8 mouse cellular contexts compared by ENCODE assay signal in the genomic region with DNA sequence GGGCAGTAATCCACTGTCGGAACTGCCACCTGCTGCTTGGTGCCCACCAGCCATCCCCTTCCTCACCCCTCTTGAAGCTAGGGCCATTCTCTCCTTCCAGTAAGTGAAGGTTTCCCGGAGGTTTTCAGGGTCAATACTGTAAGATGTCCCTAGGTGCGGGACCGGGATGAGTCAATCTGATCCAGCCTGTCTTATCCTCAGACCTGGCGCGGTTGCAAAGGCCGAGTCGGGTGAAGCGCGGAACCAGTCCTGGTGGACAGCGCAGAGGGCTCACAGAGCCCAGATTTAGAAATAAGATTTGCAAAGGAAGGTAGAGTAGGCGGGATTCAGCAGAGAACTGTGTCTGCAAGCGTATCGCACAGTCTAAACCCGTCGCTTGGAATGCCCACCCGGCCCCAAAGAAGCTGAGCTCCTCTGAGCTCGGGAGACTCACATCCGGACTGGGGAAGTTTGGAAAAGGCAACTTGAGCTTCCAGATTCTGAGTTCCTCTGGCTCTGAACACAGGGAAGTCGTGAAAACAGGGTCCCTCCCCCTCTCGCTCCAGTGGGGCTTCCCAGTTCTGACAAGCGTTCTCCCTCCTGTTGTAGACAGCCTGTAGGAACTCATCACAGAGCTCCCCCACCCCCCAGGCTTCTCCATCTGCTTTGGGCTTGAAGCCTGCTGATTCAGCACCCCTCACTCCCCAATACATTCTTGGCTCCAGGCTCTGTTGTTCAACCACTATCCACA. TPM values are rescaled to one million over a fixed set of nuclear protein-coding genes. Genes with fewer than 3 reads are reported as not detected.
A peak's percentile ranks its signal among the peaks of the same experiment; 100 is the strongest.
DNase-seq lines count a peak whose midpoint lies in the region; ATAC-seq and TF ChIP-seq lines count a peak whose summit lies in the region.

No protein-coding gene starts in this region.

- H3K36me3 ChIP-seq in forebrain, embryonic 11.5 days (ENCODE audit: control insufficient read depth, insufficient read depth, low read length) = no peaks in the 10 kb centered on the region
- no peaks in the 10 kb centered on the region for H3K36me3 ChIP-seq in intestine, embryonic 15.5 days
- no peaks in the 10 kb centered on the region for H3K36me3 ChIP-seq in stomach, embryonic 16.5 days (ENCODE audit: control insufficient read depth, insufficient read depth, low read length)

- no peaks in the 10 kb centered on the region for H3K9me3 ChIP-seq in forebrain, embryonic 11.5 days (ENCODE audit: control insufficient read depth, low read length)
- H3K9me3 ChIP-seq in intestine, embryonic 15.5 days = no peaks in the 10 kb centered on the region
- H3K9me3 ChIP-seq in stomach, embryonic 16.5 days (replicated peaks; ENCODE audit: control insufficient read depth, low read length) = no peaks in the 10 kb centered on the region

- H3K9ac ChIP-seq in forebrain, embryonic 11.5 days (ENCODE audit: low read length) = no peak overlapping the region
- H3K9ac ChIP-seq in intestine, embryonic 15.5 days = peak overlapping the region; percentile 37
- no peak overlapping the region for H3K9ac ChIP-seq in stomach, embryonic 16.5 days (ENCODE audit: low read length)

- 0 out of 2 replicates have a peak overlapping the region, but pooled peaks have one; percentile 8 for H3K4me2 ChIP-seq in forebrain, embryonic 11.5 days (ENCODE audit: low read depth, low read length, severe bottlenecking)
- H3K4me2 ChIP-seq in intestine, embryonic 15.5 days (replicated peaks) = peak overlapping the region; percentile 93
- H3K4me2 ChIP-seq in stomach, embryonic 16.5 days (ENCODE audit: low read depth, low read length) = peak overlapping the region; percentile 65

- H3K4me3 ChIP-seq in gastrocnemius, adult 2 months = peak overlapping the region; percentile 69
- H3K4me3 ChIP-seq in forebrain, embryonic 11.5 days (ENCODE audit: low read depth, low read length) = peak overlapping the region; percentile 30; the same call in 1 of the 2 replicates
- H3K4me3 ChIP-seq in intestine, embryonic 15.5 days (replicated peaks) = peak overlapping the region; percentile 44
- H3K4me3 ChIP-seq in stomach, embryonic 16.5 days (replicated peaks; ENCODE audit: low read length) = peak overlapping the region; percentile 44

- intact Hi-C loops in gastrocnemius, adult 2 months (cut with DNase I) = no loop called here
- intact Hi-C loops in gastrocnemius, postnatal 14 days (cut with DNase I; ENCODE audit: low total_unique reads) = no loop called here
- intact Hi-C loops in gastrocnemius, postnatal 36 days (cut with DNase I) = no loop called here

- no peak for DNase-seq in gastrocnemius, adult 2 months
- no peak for DNase-seq in gastrocnemius, postnatal 14 days
- peak; percentile 55 for DNase-seq in ES-CJ7 (ENCODE audit: low read depth, low spot score)
- DNase-seq in forebrain, embryonic 11.5 days (ENCODE audit: low spot score) = no peak
- peak; percentile 18 for DNase-seq in mesoderm, embryonic 11.5 days (ENCODE audit: low read depth, low spot score)
- no peak for DNase-seq in gastrocnemius, postnatal 36 days

- under 1% methylated on average over 22 of the region's 22 CpGs for WGBS in forebrain, embryonic 11.5 days
- 2% methylated on average over 22 of the region's 22 CpGs for WGBS in intestine, embryonic 15.5 days
- WGBS in stomach, embryonic 16.5 days = 2% methylated on average over 22 of the region's 22 CpGs

- TF ChIP-seq CTCF in gastrocnemius, adult 2 months (IDR thresholded peaks at IDR 0.05) = no peak

- ATAC-seq in forebrain, embryonic 11.5 days (replicated peaks; ENCODE audit: low FRiP score) = no peak
- no peak for ATAC-seq in intestine, embryonic 15.5 days
- ATAC-seq in stomach, embryonic 16.5 days (ENCODE audit: insufficient read depth, low FRiP score) = 0 out of 2 replicates have a peak, but pooled peaks have one; percentile 19

- peaks cover 72% of the 10 kb centered on the region for H3K27me3 ChIP-seq in forebrain, embryonic 11.5 days (ENCODE audit: control insufficient read depth, insufficient read depth, low read length)
- peaks cover 82% of the 10 kb centered on the region for H3K27me3 ChIP-seq in intestine, embryonic 15.5 days (replicated peaks)
- H3K27me3 ChIP-seq in stomach, embryonic 16.5 days (ENCODE audit: control insufficient read depth, insufficient read depth, low read length) = peaks cover 78% of the 10 kb centered on the region

- peaks cover 21% of the 10 kb centered on the region for H3K4me1 ChIP-seq in forebrain, embryonic 11.5 days (replicated peaks; ENCODE audit: control insufficient read depth, insufficient read depth, low read length)
- peaks cover 37% of the 10 kb centered on the region for H3K4me1 ChIP-seq in intestine, embryonic 15.5 days (replicated peaks)
- peaks cover 17% of the 10 kb centered on the region for H3K4me1 ChIP-seq in stomach, embryonic 16.5 days (ENCODE audit: control insufficient read depth, insufficient read depth, low read length)

- no peak overlapping the region for H3K27ac ChIP-seq in gastrocnemius, adult 2 months
- H3K27ac ChIP-seq in forebrain, embryonic 11.5 days (ENCODE audit: low read depth, low read length) = no peak overlapping the region
- H3K27ac ChIP-seq in intestine, embryonic 15.5 days = no peak overlapping the region
- no peak overlapping the region for H3K27ac ChIP-seq in stomach, embryonic 16.5 days (ENCODE audit: low read length)

RNA-seq across cellular contexts. Expression of a gene that starts 0.6 kb away (rescaled TPM):
- total RNA-seq in gastrocnemius, adult 2 months (2021) = not detected
- total RNA-seq in gastrocnemius, postnatal 14 days (2021) = not detected
- 0.08 and 0.12 TPM in 2 replicates for polyA plus RNA-seq in forebrain, embryonic 11.5 days (2014; fragmentation: Nextera tagmentation; extraction: Ambion mirVana)
- 0.45 and 1.00 TPM in 2 replicates for polyA plus RNA-seq in intestine, embryonic 15.5 days (2015; fragmentation: Nextera tagmentation; extraction: Ambion mirVana)
- polyA plus RNA-seq in stomach, embryonic 16.5 days (2015; fragmentation: Nextera tagmentation; extraction: Ambion mirVana) = 0.52 and 0.66 TPM in 2 replicates
- total RNA-seq in gastrocnemius, postnatal 36 days (2021) = under 1 TPM in 1 of 2 experiments, not detected in 1; 0.08 TPM

RNA-seq across cellular contexts. Expression of a gene that starts 26.5 kb away (rescaled TPM):
- 10 to 100 TPM; 25.6 to 33.7 TPM for total RNA-seq in gastrocnemius, adult 2 months (2021)
- 10 to 100 TPM; 34.4 to 37.2 TPM for total RNA-seq in gastrocnemius, postnatal 14 days (2021)
- 194 and 204 TPM in 2 replicates for polyA plus RNA-seq in forebrain, embryonic 11.5 days (2014; fragmentation: Nextera tagmentation; extraction: Ambion mirVana)
- 119 and 121 TPM in 2 replicates for polyA plus RNA-seq in intestine, embryonic 15.5 days (2015; fragmentation: Nextera tagmentation; extraction: Ambion mirVana)
- polyA plus RNA-seq in stomach, embryonic 16.5 days (2015; fragmentation: Nextera tagmentation; extraction: Ambion mirVana) = 98.7 and 113 TPM in 2 replicates
- total RNA-seq in gastrocnemius, postnatal 36 days (2021) = 10 to 100 TPM; 25.6 to 28.9 TPM

Comparison
In these comparisons a context has a peak if more than half of its experiments do, and no peak if none do; other contexts are left out.
1. DNase-seq: peak in ES-CJ7 (single experiment) and mesoderm, embryonic 11.5 days (single experiment); none in gastrocnemius, adult 2 months (single experiment), gastrocnemius, postnatal 14 days (single experiment), forebrain, embryonic 11.5 days (single experiment) and gastrocnemius, postnatal 36 days (0 of 2).
2. H3K4me2 ChIP-seq: peak in every context shown above with its lines; median percentile 93 in intestine, embryonic 15.5 days; 65 in stomach, embryonic 16.5 days; 8 in forebrain, embryonic 11.5 days.
3. Peak in every context shown above with its lines, with median percentiles within 50 percentile points of each other: H3K4me3 ChIP-seq.